Mouse (Mus musculus): Measurements from ENCODE around the gene Iqck.

GRCm38 (mm10) chr7:118968870-118969269 lies 113.3 kb downstream of the Iqck start:
- TF ChIP-seq CTCF (IDR thresholded peaks at IDR 0.05; ENCODE audit: low read depth) (no peak), EP300 (optimal IDR thresholded peaks at IDR 0.05) (no peak)

Data from stomach, postnatal 0 days (tissue).